In the genomic region with DNA sequence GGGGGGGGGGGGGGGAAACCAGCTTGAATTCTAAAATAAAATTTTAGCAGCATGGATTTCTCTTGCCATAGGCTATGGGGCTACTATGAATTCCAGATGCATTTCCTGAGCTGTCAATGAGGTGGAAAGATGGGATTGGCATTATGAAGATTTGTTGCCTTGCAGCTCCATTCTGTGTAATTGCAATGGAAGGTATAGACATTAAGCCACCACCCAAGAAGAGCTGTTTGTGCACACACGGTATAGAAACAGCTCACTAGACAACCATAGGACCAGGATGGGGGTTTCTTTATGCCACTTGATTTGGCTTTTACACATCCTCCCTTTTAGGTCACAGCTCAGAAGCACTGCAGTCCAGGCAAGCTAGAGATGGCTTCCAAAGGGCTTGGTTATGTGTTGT, we compare ENCODE assay signal across 26 mouse cellular contexts.
DNase-seq lines count a peak whose midpoint lies in the region; ATAC-seq lines count a peak whose summit lies in the region.
"Had no signal": no experiment of that assay in that cellular context is flagged by ENCODE, and none has a peak within 500 bp of the region (broad histone marks: within the 10 kb centered on the region; RNA-seq: fewer than 3 reads in every experiment).

No protein-coding gene starts in this region.

- H3K27ac ChIP-seq in hindbrain, embryonic 13.5 days, result peak overlapping the region; percentile 69
- H3K27ac ChIP-seq in hindbrain, embryonic 11.5 days (ENCODE audit: low read depth, low read length), result no peak overlapping the region
- H3K27ac ChIP-seq in midbrain, embryonic 14.5 days (replicated peaks; ENCODE audit: low read depth, low read length), result no peak overlapping the region
- no peak overlapping the region for H3K27ac ChIP-seq in midbrain, embryonic 11.5 days (ENCODE audit: low read depth, low read length)
- H3K27ac ChIP-seq in midbrain, embryonic 15.5 days, result peak overlapping the region; percentile 50; the same call in 1 of the 2 replicates
- peak overlapping the region; percentile 77; the same call in 1 of the 2 replicates for H3K27ac ChIP-seq in neural tube, embryonic 15.5 days (replicated peaks)
- H3K27ac ChIP-seq: embryonic facial prominence, embryonic 13.5 days; liver, embryonic 14.5 days; stomach, postnatal 0 days had no signal

- H3K4me2 ChIP-seq in hindbrain, embryonic 13.5 days, result no peak overlapping the region
- H3K4me2 ChIP-seq in hindbrain, embryonic 11.5 days (replicated peaks; ENCODE audit: low read depth, low read length), result no peak overlapping the region
- no peak overlapping the region for H3K4me2 ChIP-seq in midbrain, embryonic 14.5 days (ENCODE audit: low read length)
- H3K4me2 ChIP-seq in midbrain, embryonic 11.5 days, result no peak overlapping the region
- H3K4me2 ChIP-seq in midbrain, embryonic 15.5 days, result no peak overlapping the region
- H3K4me2 ChIP-seq in neural tube, embryonic 15.5 days, result no peak overlapping the region
- H3K4me2 ChIP-seq: embryonic facial prominence, embryonic 13.5 days had no signal

- no peaks in the 10 kb centered on the region for H3K27me3 ChIP-seq in hindbrain, embryonic 13.5 days
- H3K27me3 ChIP-seq in hindbrain, embryonic 11.5 days (ENCODE audit: control insufficient read depth, insufficient read depth, low read length), result no peaks in the 10 kb centered on the region
- H3K27me3 ChIP-seq in midbrain, embryonic 14.5 days (ENCODE audit: control insufficient read depth, insufficient read depth, low read length), result no peaks in the 10 kb centered on the region
- H3K27me3 ChIP-seq in midbrain, embryonic 11.5 days (ENCODE audit: control insufficient read depth, insufficient read depth, low read length), result no peaks in the 10 kb centered on the region
- no peaks in the 10 kb centered on the region for H3K27me3 ChIP-seq in midbrain, embryonic 15.5 days (replicated peaks)
- no peaks in the 10 kb centered on the region for H3K27me3 ChIP-seq in neural tube, embryonic 15.5 days (replicated peaks)
- H3K27me3 ChIP-seq: embryonic facial prominence, embryonic 13.5 days had no signal

- no peak for DNase-seq in hindbrain, embryonic 11.5 days (ENCODE audit: low spot score)
- DNase-seq in midbrain, embryonic 14.5 days, result peak; percentile 14
- no peak for DNase-seq in midbrain, embryonic 11.5 days (ENCODE audit: low spot score, missing footprints)
- DNase-seq in adrenal gland, postnatal 10 days, result no peak
- DNase-seq: adrenal gland, adult 8-10 months; cerebellum, adult 11-12 months; cerebellum, adult 9-11 months; embryo, embryonic 11 days; gastrocnemius, postnatal 14 days; heart, postnatal 14 days; kidney, adult 9 months; kidney, postnatal 10 days; liver; lung, adult 2 months; right cerebral cortex, postnatal 4 days; thymus, adult 2 months; thymus, postnatal 36 days had no signal

- 0 out of 2 replicates have a peak, but pooled peaks have one; percentile 18 for ATAC-seq in hindbrain, embryonic 13.5 days (ENCODE audit: low FRiP score)
- no peak for ATAC-seq in hindbrain, embryonic 11.5 days (ENCODE audit: low FRiP score)
- no peak for ATAC-seq in midbrain, embryonic 14.5 days (ENCODE audit: low FRiP score, low TSS enrichment)
- ATAC-seq in midbrain, embryonic 11.5 days (ENCODE audit: low FRiP score), result no peak
- no peak for ATAC-seq in midbrain, embryonic 15.5 days (replicated peaks)
- ATAC-seq in neural tube, embryonic 15.5 days (ENCODE audit: low FRiP score), result peak; percentile 34; the same call in 1 of the 2 replicates
- ATAC-seq: intestine, embryonic 16.5 days had no signal

- H3K4me1 ChIP-seq in hindbrain, embryonic 13.5 days (replicated peaks), result peaks cover 20% of the 10 kb centered on the region
- H3K4me1 ChIP-seq in hindbrain, embryonic 11.5 days (replicated peaks; ENCODE audit: control insufficient read depth, insufficient read depth, low read length), result no peaks in the 10 kb centered on the region
- peaks cover 3% of the 10 kb centered on the region; the same call in 1 of the 2 replicates for H3K4me1 ChIP-seq in midbrain, embryonic 14.5 days (ENCODE audit: control insufficient read depth, insufficient read depth, low read length)
- peaks cover 5% of the 10 kb centered on the region; the same call in 1 of the 2 replicates for H3K4me1 ChIP-seq in midbrain, embryonic 11.5 days (ENCODE audit: control insufficient read depth, insufficient read depth, low read length)
- H3K4me1 ChIP-seq in midbrain, embryonic 15.5 days, result peaks cover 8% of the 10 kb centered on the region; the same call in 1 of the 2 replicates
- peaks cover 13% of the 10 kb centered on the region for H3K4me1 ChIP-seq in neural tube, embryonic 15.5 days

- H3K9ac ChIP-seq in hindbrain, embryonic 13.5 days, result no peak overlapping the region
- no peak overlapping the region for H3K9ac ChIP-seq in hindbrain, embryonic 11.5 days (ENCODE audit: low read depth, low read length)
- no peak overlapping the region for H3K9ac ChIP-seq in midbrain, embryonic 14.5 days (replicated peaks; ENCODE audit: low read length)
- H3K9ac ChIP-seq in midbrain, embryonic 11.5 days (ENCODE audit: low read length), result no peak overlapping the region
- H3K9ac ChIP-seq in midbrain, embryonic 15.5 days, result no peak overlapping the region
- no peak overlapping the region for H3K9ac ChIP-seq in neural tube, embryonic 15.5 days (replicated peaks)
- H3K9ac ChIP-seq: embryonic facial prominence, embryonic 13.5 days; liver, embryonic 14.5 days had no signal

- no peaks in the 10 kb centered on the region for H3K9me3 ChIP-seq in hindbrain, embryonic 13.5 days
- no peaks in the 10 kb centered on the region for H3K9me3 ChIP-seq in hindbrain, embryonic 11.5 days (ENCODE audit: control insufficient read depth, low read length)
- no peaks in the 10 kb centered on the region for H3K9me3 ChIP-seq in midbrain, embryonic 14.5 days (ENCODE audit: control insufficient read depth, low read length)
- no peaks in the 10 kb centered on the region for H3K9me3 ChIP-seq in midbrain, embryonic 11.5 days (ENCODE audit: control insufficient read depth, low read length)
- H3K9me3 ChIP-seq in midbrain, embryonic 15.5 days, result no peaks in the 10 kb centered on the region
- no peaks in the 10 kb centered on the region for H3K9me3 ChIP-seq in neural tube, embryonic 15.5 days (replicated peaks)
- H3K9me3 ChIP-seq: embryonic facial prominence, embryonic 13.5 days had no signal

- no peaks in the 10 kb centered on the region for H3K36me3 ChIP-seq in hindbrain, embryonic 13.5 days
- no peaks in the 10 kb centered on the region for H3K36me3 ChIP-seq in hindbrain, embryonic 11.5 days (ENCODE audit: control insufficient read depth, insufficient read depth, low read length)
- no peaks in the 10 kb centered on the region for H3K36me3 ChIP-seq in midbrain, embryonic 14.5 days (ENCODE audit: control insufficient read depth, insufficient read depth, low read length)
- no peaks in the 10 kb centered on the region for H3K36me3 ChIP-seq in midbrain, embryonic 11.5 days (ENCODE audit: control insufficient read depth, insufficient read depth, low read length)
- H3K36me3 ChIP-seq in midbrain, embryonic 15.5 days (replicated peaks), result no peaks in the 10 kb centered on the region
- H3K36me3 ChIP-seq in neural tube, embryonic 15.5 days, result no peaks in the 10 kb centered on the region
- H3K36me3 ChIP-seq: embryonic facial prominence, embryonic 13.5 days; G1E had no signal

- no peak overlapping the region for H3K4me3 ChIP-seq in hindbrain, embryonic 13.5 days
- H3K4me3 ChIP-seq in hindbrain, embryonic 11.5 days (ENCODE audit: low read depth, low read length), result no peak overlapping the region
- H3K4me3 ChIP-seq in midbrain, embryonic 14.5 days (replicated peaks; ENCODE audit: low read depth, low read length), result no peak overlapping the region
- no peak overlapping the region for H3K4me3 ChIP-seq in midbrain, embryonic 11.5 days (ENCODE audit: low read depth, low read length)
- H3K4me3 ChIP-seq in midbrain, embryonic 15.5 days, result no peak overlapping the region
- no peak overlapping the region for H3K4me3 ChIP-seq in neural tube, embryonic 15.5 days (replicated peaks)
- H3K4me3 ChIP-seq: embryonic facial prominence, embryonic 13.5 days; erythroblast, embryonic 14.5 days had no signal

- WGBS in hindbrain, embryonic 13.5 days, result 54% methylated on average over 1 of the region's 1 CpGs
- 59% methylated on average over 1 of the region's 1 CpGs for WGBS in hindbrain, embryonic 11.5 days
- 71% methylated on average over 1 of the region's 1 CpGs for WGBS in midbrain, embryonic 14.5 days
- WGBS in midbrain, embryonic 11.5 days, result 64% methylated on average over 1 of the region's 1 CpGs
- WGBS in midbrain, embryonic 15.5 days, result 21% methylated on average over 1 of the region's 1 CpGs
- WGBS in neural tube, embryonic 15.5 days, result 28% methylated on average over 1 of the region's 1 CpGs

Comparison
In these comparisons a context has a peak if more than half of its experiments do, and no peak if none do; other contexts are left out.
1. ATAC-seq: peak in hindbrain, embryonic 13.5 days (single experiment) and neural tube, embryonic 15.5 days (single experiment); none in hindbrain, embryonic 11.5 days (single experiment), midbrain, embryonic 14.5 days (single experiment), midbrain, embryonic 11.5 days (single experiment) and midbrain, embryonic 15.5 days (single experiment).
2. H3K27ac ChIP-seq: peak in hindbrain, embryonic 13.5 days (single experiment), midbrain, embryonic 15.5 days (single experiment) and neural tube, embryonic 15.5 days (single experiment); none in hindbrain, embryonic 11.5 days (single experiment), midbrain, embryonic 14.5 days (single experiment) and midbrain, embryonic 11.5 days (single experiment).